ENCODE assay signal across 8 mouse cellular contexts in the genomic region with DNA sequence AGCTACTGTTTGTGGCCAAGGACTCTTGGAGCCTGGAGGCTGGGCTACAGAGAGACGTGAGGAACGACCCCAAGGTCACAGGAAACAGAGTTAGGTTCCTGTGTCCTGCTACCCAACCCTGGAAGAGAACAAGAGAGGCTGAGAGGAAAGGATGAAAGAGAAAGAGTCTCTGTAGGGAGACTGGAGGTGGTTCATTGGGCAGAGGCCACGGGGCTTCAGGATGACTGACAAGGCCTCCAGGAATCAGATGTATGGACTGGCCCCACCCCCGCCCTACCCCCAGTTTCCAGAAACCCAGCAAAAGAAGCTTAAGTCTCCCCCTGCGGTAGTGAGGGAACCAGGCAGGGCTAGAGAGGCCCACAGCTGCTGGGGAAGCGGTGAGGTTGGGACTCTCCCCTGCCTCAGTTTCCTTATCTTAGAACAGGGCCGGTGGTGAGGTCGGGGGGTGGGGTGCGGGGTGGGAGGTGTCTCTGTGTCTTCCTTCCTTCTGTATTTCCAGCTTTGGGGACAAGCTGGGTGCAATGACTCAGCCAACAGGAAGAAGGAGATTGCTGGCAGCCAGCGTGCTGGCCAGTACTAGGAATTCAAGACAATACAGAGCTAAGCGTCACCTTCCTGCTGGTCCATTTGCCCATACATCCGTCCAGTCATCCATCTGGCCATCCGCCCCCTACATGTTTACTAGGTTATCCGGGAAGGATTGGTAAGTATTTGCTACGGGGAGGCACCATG. TPM values are rescaled to one million over a fixed set of nuclear protein-coding genes. Genes with fewer than 3 reads are reported as not detected.
DNase-seq lines count a peak whose midpoint lies in the region; ATAC-seq and TF ChIP-seq lines count a peak whose summit lies in the region.

No protein-coding gene starts in this region.

- H3K9me3 ChIP-seq in forebrain, embryonic 14.5 days (replicated peaks; ENCODE audit: control insufficient read depth, low read length), result no peaks in the 10 kb centered on the region
- H3K9me3 ChIP-seq in intestine, embryonic 14.5 days (ENCODE audit: control insufficient read depth, low read length), result no peaks in the 10 kb centered on the region
- no peaks in the 10 kb centered on the region for H3K9me3 ChIP-seq in lung, embryonic 14.5 days (ENCODE audit: low read depth, low read length)

- H3K27me3 ChIP-seq in testis, adult 2 months (ENCODE audit: control insufficient read depth, insufficient read depth, low read length), result no peaks in the 10 kb centered on the region
- H3K27me3 ChIP-seq in forebrain, embryonic 14.5 days (replicated peaks; ENCODE audit: control insufficient read depth, insufficient read depth, low read length), result no peaks in the 10 kb centered on the region
- no peaks in the 10 kb centered on the region for H3K27me3 ChIP-seq in intestine, embryonic 14.5 days (replicated peaks; ENCODE audit: control insufficient read depth, insufficient read depth, low read length)
- H3K27me3 ChIP-seq in lung, embryonic 14.5 days (ENCODE audit: insufficient read depth, low read length), result no peaks in the 10 kb centered on the region

- no peak overlapping the region for H3K4me2 ChIP-seq in forebrain, embryonic 14.5 days (ENCODE audit: low read length)
- H3K4me2 ChIP-seq in intestine, embryonic 14.5 days (ENCODE audit: low read length), result no peak overlapping the region
- H3K4me2 ChIP-seq in lung, embryonic 14.5 days, result peak overlapping the region; percentile 99; the same call in 1 of the 2 replicates

- H3K4me1 ChIP-seq in testis, adult 2 months (ENCODE audit: control insufficient read depth, insufficient read depth, low read length), result peaks cover 9% of the 10 kb centered on the region
- H3K4me1 ChIP-seq in forebrain, embryonic 14.5 days (ENCODE audit: control insufficient read depth, insufficient read depth, low read length), result peaks cover 17% of the 10 kb centered on the region
- H3K4me1 ChIP-seq in intestine, embryonic 14.5 days (replicated peaks; ENCODE audit: control insufficient read depth, insufficient read depth, low read length), result peaks cover 9% of the 10 kb centered on the region; the same call in 1 of the 2 replicates
- peaks cover 16% of the 10 kb centered on the region for H3K4me1 ChIP-seq in lung, embryonic 14.5 days (ENCODE audit: insufficient read depth)

- no peak for DNase-seq in testis, postnatal 10 days (ENCODE audit: low spot score)
- no peak for DNase-seq in forebrain, embryonic 14.5 days (ENCODE audit: low spot score)
- no peak for DNase-seq in intestine, embryonic 14.5 days (ENCODE audit: low spot score)
- peak; percentile 62 for DNase-seq in lung, embryonic 14.5 days
- peak; percentile 55 for DNase-seq in testis, postnatal 14 days (ENCODE audit: low spot score)
- DNase-seq in thymus, postnatal 25 days, result no peak
- DNase-seq in right cerebral cortex, postnatal 10 days (ENCODE audit: low spot score in 2 of 2), result no peak

- no peak for TF ChIP-seq POLR2A in testis, adult 2 months (IDR thresholded peaks at IDR 0.05; ENCODE audit: control insufficient read depth, low read depth, low read length)

- H3K4me3 ChIP-seq in testis, adult 2 months (ENCODE audit: control insufficient read depth, low read depth, low read length), result no peak overlapping the region
- H3K4me3 ChIP-seq in forebrain, embryonic 14.5 days (ENCODE audit: low read depth, low read length), result no peak overlapping the region
- no peak overlapping the region for H3K4me3 ChIP-seq in intestine, embryonic 14.5 days (ENCODE audit: low read depth, low read length)
- no peak overlapping the region for H3K4me3 ChIP-seq in lung, embryonic 14.5 days (ENCODE audit: low read depth, low read length)

- H3K27ac ChIP-seq in testis, adult 2 months (ENCODE audit: control insufficient read depth, insufficient read depth, low read depth, low read length), result peak overlapping the region; percentile 59; the same call in 1 of the 2 replicates
- peak overlapping the region; percentile 92 for H3K27ac ChIP-seq in forebrain, embryonic 14.5 days (ENCODE audit: low read depth, low read length)
- peak overlapping the region; percentile 44; the same call in 1 of the 2 replicates for H3K27ac ChIP-seq in intestine, embryonic 14.5 days (ENCODE audit: low read depth)
- peak overlapping the region; percentile 88 for H3K27ac ChIP-seq in lung, embryonic 14.5 days (ENCODE audit: low read depth)

- no peak for TF ChIP-seq CTCF in testis, adult 2 months (IDR thresholded peaks at IDR 0.05; ENCODE audit: control insufficient read depth, insufficient read depth, insufficient replicate concordance, low read depth, low read length)
- no peak for TF ChIP-seq CTCF in lung, embryonic 14.5 days (IDR thresholded peaks at IDR 0.05; ENCODE audit: low read depth)

- ATAC-seq in forebrain, embryonic 14.5 days, result no peak
- ATAC-seq in intestine, embryonic 14.5 days (replicated peaks; ENCODE audit: low FRiP score, low TSS enrichment, low read depth), result peak; percentile 44; the same call in 1 of the 2 replicates
- ATAC-seq in lung, embryonic 14.5 days (ENCODE audit: insufficient read depth), result peak; percentile 18

- 43% methylated on average over 15 of the region's 15 CpGs for WGBS in forebrain, embryonic 14.5 days
- WGBS in intestine, embryonic 14.5 days, result 43% methylated on average over 15 of the region's 15 CpGs
- WGBS in lung, embryonic 14.5 days, result 36% methylated on average over 15 of the region's 15 CpGs

- H3K9ac ChIP-seq in forebrain, embryonic 14.5 days (ENCODE audit: low read length), result no peak overlapping the region
- no peak overlapping the region for H3K9ac ChIP-seq in intestine, embryonic 14.5 days (ENCODE audit: low read length)
- H3K9ac ChIP-seq in lung, embryonic 14.5 days, result no peak overlapping the region

- no peaks in the 10 kb centered on the region for H3K36me3 ChIP-seq in testis, adult 2 months (ENCODE audit: control insufficient read depth, insufficient read depth, low read length)
- no peaks in the 10 kb centered on the region for H3K36me3 ChIP-seq in forebrain, embryonic 14.5 days (ENCODE audit: control insufficient read depth, insufficient read depth, low read length)
- H3K36me3 ChIP-seq in intestine, embryonic 14.5 days (ENCODE audit: control insufficient read depth, insufficient read depth, low read length), result no peaks in the 10 kb centered on the region
- no peaks in the 10 kb centered on the region for H3K36me3 ChIP-seq in lung, embryonic 14.5 days (ENCODE audit: insufficient read depth)

RNA-seq across cellular contexts. Expression of gene 1700001O22Rik, which starts 30.7 kb away (rescaled TPM):
- polyA plus RNA-seq in testis, adult 2 months (2012; rRNA removed), result 905 and 964 TPM in 2 replicates
- 2.4 and 2.7 TPM in 2 replicates for polyA plus RNA-seq in forebrain, embryonic 14.5 days (2014; fragmentation: Nextera tagmentation; extraction: Ambion mirVana)
- polyA plus RNA-seq in intestine, embryonic 14.5 days (2014; fragmentation: Nextera tagmentation; extraction: Ambion mirVana), result 2.1 and 2.2 TPM in 2 replicates
- polyA plus RNA-seq in lung, embryonic 14.5 days (2014; fragmentation: Nextera tagmentation; extraction: Ambion mirVana), result 3.9 and 4.3 TPM in 2 replicates

RNA-seq across cellular contexts. Expression of gene Ntmt1, which starts 34.9 kb away (rescaled TPM):
- polyA plus RNA-seq in testis, adult 2 months (2012; rRNA removed), result 49.5 and 53.9 TPM in 2 replicates
- 128 and 139 TPM in 2 replicates for polyA plus RNA-seq in forebrain, embryonic 14.5 days (2014; fragmentation: Nextera tagmentation; extraction: Ambion mirVana)
- polyA plus RNA-seq in intestine, embryonic 14.5 days (2014; fragmentation: Nextera tagmentation; extraction: Ambion mirVana), result 105 and 110 TPM in 2 replicates
- 88.3 and 96.0 TPM in 2 replicates for polyA plus RNA-seq in lung, embryonic 14.5 days (2014; fragmentation: Nextera tagmentation; extraction: Ambion mirVana)

RNA-seq across cellular contexts. Expression of gene Asb6, which starts 57.4 kb away (rescaled TPM):
- 9.3 and 10.5 TPM in 2 replicates for polyA plus RNA-seq in testis, adult 2 months (2012; rRNA removed)
- polyA plus RNA-seq in forebrain, embryonic 14.5 days (2014; fragmentation: Nextera tagmentation; extraction: Ambion mirVana), result 35.9 and 39.9 TPM in 2 replicates
- polyA plus RNA-seq in intestine, embryonic 14.5 days (2014; fragmentation: Nextera tagmentation; extraction: Ambion mirVana), result 25.9 and 31.2 TPM in 2 replicates
- 32.1 and 34.5 TPM in 2 replicates for polyA plus RNA-seq in lung, embryonic 14.5 days (2014; fragmentation: Nextera tagmentation; extraction: Ambion mirVana)

Comparison
In these comparisons a context has a peak if more than half of its experiments do, and no peak if none do; other contexts are left out.
1. DNase-seq: peak in lung, embryonic 14.5 days (single experiment) and testis, postnatal 14 days (single experiment); none in testis, postnatal 10 days (single experiment), forebrain, embryonic 14.5 days (single experiment), intestine, embryonic 14.5 days (single experiment), thymus, postnatal 25 days (single experiment) and right cerebral cortex, postnatal 10 days (0 of 2).
2. RNA of gene 1700001O22Rik, which starts 30.7 kb away (polyA plus RNA-seq): 905 to 964 TPM in testis, adult 2 months; 3.9 to 4.3 TPM in lung, embryonic 14.5 days, 2.4 to 2.7 TPM in forebrain, embryonic 14.5 days and 2.1 to 2.2 TPM in intestine, embryonic 14.5 days; every median in the first group is over 100 times any median in the second.
3. Peak in every context shown above with its lines, with median percentiles within 50 percentile points of each other: H3K27ac ChIP-seq.